1 mouse cellular context compared by ENCODE assay signal in the genomic region with DNA sequence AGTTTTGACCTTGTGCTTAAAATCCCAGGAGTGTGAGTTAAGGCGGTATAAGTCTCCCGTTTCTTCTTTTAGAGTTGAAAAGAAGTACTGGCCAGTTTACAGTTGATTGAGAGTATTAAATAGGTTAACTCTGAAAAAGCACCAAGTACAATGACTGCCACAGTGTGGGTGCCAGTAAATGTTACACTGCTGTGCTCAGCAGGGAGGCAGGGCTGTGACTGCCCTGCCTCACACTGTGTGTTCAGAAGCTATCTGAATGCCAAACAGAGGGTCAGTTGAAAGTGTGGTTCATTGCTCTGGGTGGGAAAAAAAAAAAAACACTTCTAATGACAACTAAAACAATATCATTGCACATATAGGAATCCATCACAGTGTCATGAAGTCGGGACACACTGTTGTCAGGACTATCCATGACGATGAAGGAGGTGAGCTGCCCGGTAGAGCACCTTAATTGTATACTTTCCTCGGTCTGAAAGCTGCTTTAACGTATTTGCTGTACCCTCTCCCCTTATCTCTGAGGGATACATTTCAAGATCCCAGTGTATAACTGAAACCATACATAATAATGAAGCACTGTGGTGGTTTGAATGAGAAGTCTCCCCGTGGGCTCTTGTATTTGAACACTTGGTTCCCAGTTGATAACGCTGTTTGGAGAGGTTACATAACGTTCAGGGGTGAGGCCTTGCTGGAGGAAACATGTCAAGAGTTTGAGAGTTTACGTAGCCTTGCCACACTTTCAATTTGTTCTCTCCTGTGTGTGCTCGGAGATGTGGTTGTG.
TF ChIP-seq lines count a peak whose summit lies in the region.

No protein-coding gene starts in this region.

TF ChIP-seq in MEL, 35 proteins besides CTCF, POLR2A, EP300 and RAD21 (continued from another document):
- TF ChIP-seq MYB (IDR thresholded peaks at IDR 0.05; ENCODE audit: low read depth, low read length) = 0 out of 2 replicates have a peak, but pooled peaks have one; percentile 26
- TF ChIP-seq ZC3H11A (IDR thresholded peaks at IDR 0.05; ENCODE audit: low read depth, low read length) = 0 out of 2 replicates have a peak, but pooled peaks have one; percentile 13
- peak; percentile 63 for TF ChIP-seq SIN3A (IDR thresholded peaks at IDR 0.05; ENCODE audit: low read length)
